Mouse (Mus musculus) adrenal gland, postnatal 36 days (tissue): ENCODE measurements around the gene Trim28. TPM values are rescaled to one million over a fixed set of nuclear protein-coding genes. Genes with fewer than 3 reads are reported as not detected.

Experiments
- DNase-seq, 2 experiments: peaks; one replicate each; pipeline ENCODE4 v3.0.0; 2021; ENCODE audit warnings: mixed read lengths in 1 of 2
- total RNA-seq, 2 experiments: library from RNA; stranded (reverse); gene quantifications; 2 replicates each; pipeline ENCODE4 v1.2.3; 2021

Gene Trim28
- total RNA-seq, 2 experiments from 2014 or later = 221 to 229 TPM

GRCm38 (mm10) chr7:13033451-13034147 is 34.7 kb downstream of the Trim28 start:
- no peak for DNase-seq

GRCm38 (mm10) chr7:13034148-13034977 is 35.4 kb downstream of the Trim28 start, which contains the start of gene Chmp2a:
Gene Chmp2a, minus strand, starts transcription at chr7:13034807.
- peak; percentile 97 to 98 for DNase-seq

GRCm38 (mm10) chr7:13035211-13035855 is 36.4 kb downstream of the Trim28 start:
- DNase-seq = peak in 1 of 2 experiments; percentile 27

GRCm38 (mm10) chr7:13036806-13037205 is 37.9 kb downstream of the Trim28 start:
- no peak for DNase-seq

GRCm38 (mm10) chr7:13037366-13037765 is 38.5 kb downstream of the Trim28 start:
- no peak for DNase-seq

- peak; percentile 99 for DNase-seq
These were observed 39.1 kb downstream of the Trim28 start, which contains the start of gene Ube2m for GRCm38 (mm10) chr7:13037901-13038555. Gene Ube2m, minus strand, starts transcription at chr7:13038275.

GRCm38 (mm10) chr7:13038621-13039169 is 39.8 kb downstream of the Trim28 start:
- DNase-seq = peak; percentile 47 to 49

- no peak for DNase-seq
These were observed 40.3 kb downstream of the Trim28 start for GRCm38 (mm10) chr7:13039181-13039580.

- no peak for DNase-seq
These were observed 42.3 kb downstream of the Trim28 start for GRCm38 (mm10) chr7:13041256-13041655.

- no peak for DNase-seq
These were observed 43.6 kb downstream of the Trim28 start for GRCm38 (mm10) chr7:13042511-13042910.

GRCm38 (mm10) chr7:13043120-13043444 is 44.2 kb downstream of the Trim28 start:
- no peak for DNase-seq

- peak in 1 of 2 experiments; percentile 66 for DNase-seq
These were observed 44.7 kb downstream of the Trim28 start for GRCm38 (mm10) chr7:13043445-13044253.

GRCm38 (mm10) chr7:13044254-13044625 is 45.3 kb downstream of the Trim28 start:
- no peak for DNase-seq

GRCm38 (mm10) chr7:13046084-13046483 is 47.2 kb downstream of the Trim28 start:
- DNase-seq = peak; percentile 67 to 77

- no peak for DNase-seq
These were observed 54.1 kb downstream of the Trim28 start for GRCm38 (mm10) chr7:13053001-13053400.

GRCm38 (mm10) chr7:13053501-13053900 is 54.6 kb downstream of the Trim28 start:
- no peak for DNase-seq

- no peak for DNase-seq
These were observed 55.0 kb downstream of the Trim28 start for GRCm38 (mm10) chr7:13053961-13054286.

GRCm38 (mm10) chr7:13054287-13055010 is 55.5 kb downstream of the Trim28 start, which contains the start of gene Mzf1:
Gene Mzf1, minus strand, starts transcription at chr7:13054764.
- peak; percentile 93 for DNase-seq

GRCm38 (mm10) chr7:13056913-13057700 is 58.2 kb downstream of the Trim28 start:
- no peak for DNase-seq

- no peak for DNase-seq
These were observed 60.6 kb downstream of the Trim28 start for GRCm38 (mm10) chr7:13059536-13059935.
